Mouse (Mus musculus): Measurements from ENCODE around the gene Lurap1.

DNA sequence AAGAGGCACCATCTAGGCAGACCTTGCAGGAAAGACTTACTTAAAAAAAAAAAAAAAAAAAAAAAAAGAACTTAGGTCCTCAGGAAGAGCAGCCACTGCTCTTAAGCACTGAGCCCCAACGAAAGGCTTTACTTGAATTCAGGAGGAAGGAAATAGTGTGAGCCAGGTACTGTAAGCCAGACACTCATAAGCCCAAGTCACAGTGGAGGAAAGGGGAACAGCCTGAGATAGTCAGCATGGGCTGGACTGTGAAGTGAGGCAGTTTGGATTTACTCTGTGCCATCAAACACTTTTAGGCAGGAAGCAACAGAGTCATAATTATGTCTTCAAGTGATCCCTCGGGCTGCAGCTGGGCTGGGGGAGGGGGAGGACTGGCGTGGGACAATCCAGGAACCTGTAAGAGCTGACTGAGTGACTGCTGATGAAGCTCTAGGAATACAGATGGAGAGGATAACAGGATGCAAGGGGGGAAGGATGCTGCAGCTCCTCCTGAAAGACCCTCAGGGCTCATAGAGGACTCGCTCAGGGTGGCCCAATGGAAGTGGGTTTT lies 41.2 kb upstream of the Lurap1 start:
- TF ChIP-seq POLR2A (IDR thresholded peaks at IDR 0.05; ENCODE audit: borderline replicate concordance, extremely low read depth, insufficient read depth, insufficient read length, poor library complexity, severe bottlenecking) = no peak
- no peak for TF ChIP-seq CTCF (IDR thresholded peaks at IDR 0.05; ENCODE audit: borderline replicate concordance, extremely low read depth, insufficient read depth, insufficient read length)
